Mouse (Mus musculus): ENCODE data around the gene Nup153. TPM values are rescaled to one million over a fixed set of nuclear protein-coding genes. Genes with fewer than 3 reads are reported as not detected.
A peak's percentile ranks its signal among the peaks of the same experiment; 100 is the strongest.

The Nup153 gene
- total RNA-seq, 2 experiments from 2014 or later, result 40.1 to 41.3 TPM

- DNase-seq (ENCODE audit: low spot score), result no peak
These were observed 2.3 kb upstream of the Nup153 start for GRCm38 (mm10) chr13:46729998-46730397.

DNA sequence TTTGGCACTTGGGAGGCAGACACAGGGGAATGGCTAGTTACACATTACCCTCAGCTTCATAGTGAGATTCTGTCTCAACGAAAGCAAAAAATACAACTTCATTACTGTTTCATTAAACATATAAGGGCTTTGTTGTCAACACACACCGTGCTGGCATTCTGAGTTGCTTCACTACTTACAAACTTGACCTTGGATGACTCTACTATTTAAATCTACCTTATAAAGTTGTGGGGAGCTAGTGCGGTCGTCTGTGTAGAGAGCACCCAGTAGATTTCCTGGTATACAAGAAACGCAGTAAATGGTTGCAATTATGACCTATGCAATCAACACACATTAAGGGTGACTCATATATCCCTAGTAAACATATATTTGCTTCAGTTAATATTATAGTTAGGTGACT, 671 bp upstream of the Nup153 start:
- DNase-seq (ENCODE audit: low spot score), result no peak

DNA sequence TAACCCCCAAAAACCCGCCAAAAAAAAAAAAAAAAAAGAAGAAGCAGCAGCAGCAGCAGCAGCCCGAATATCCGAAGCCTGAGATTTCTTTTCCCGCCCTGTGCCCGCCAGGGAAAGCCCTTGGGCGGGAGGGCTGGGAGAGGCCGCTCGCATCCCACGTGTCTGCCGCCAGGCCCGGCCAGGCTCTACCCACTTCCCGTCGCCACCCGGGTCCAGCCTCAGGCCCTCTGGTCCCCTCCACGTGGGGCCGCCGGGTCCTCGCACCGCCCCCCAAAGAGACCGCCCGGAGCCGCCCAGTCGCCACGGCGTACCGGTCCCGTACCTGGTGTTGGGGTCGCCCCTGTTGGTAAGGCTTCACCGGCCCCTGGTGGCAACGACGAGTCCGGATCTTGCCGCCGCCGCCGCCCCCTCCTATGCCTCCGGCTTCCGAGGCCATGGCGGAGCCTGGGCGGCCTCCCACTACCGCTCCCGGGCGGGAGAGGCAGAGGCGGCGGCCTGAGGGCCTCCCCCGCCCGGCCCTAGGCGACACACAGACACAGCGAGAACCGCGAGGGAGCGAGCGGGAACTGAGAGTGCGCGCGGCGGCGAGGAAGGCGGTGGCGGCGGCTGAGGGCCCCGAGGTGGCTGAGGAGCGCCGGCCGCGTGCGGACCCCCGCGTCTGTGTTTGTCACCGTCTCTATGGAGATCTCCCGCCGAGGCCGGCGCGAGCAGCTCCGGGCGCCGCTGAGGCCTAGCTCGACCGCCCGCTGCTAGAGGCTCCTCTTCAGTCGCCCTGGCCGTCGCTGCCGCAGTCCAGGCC, 503 bp downstream of the Nup153 start:
- peak; percentile 46 for DNase-seq (ENCODE audit: low spot score)

- no peak for DNase-seq (ENCODE audit: low spot score)
These were observed 1.3 kb downstream of the Nup153 start for GRCm38 (mm10) chr13:46726288-46727037.

DNA sequence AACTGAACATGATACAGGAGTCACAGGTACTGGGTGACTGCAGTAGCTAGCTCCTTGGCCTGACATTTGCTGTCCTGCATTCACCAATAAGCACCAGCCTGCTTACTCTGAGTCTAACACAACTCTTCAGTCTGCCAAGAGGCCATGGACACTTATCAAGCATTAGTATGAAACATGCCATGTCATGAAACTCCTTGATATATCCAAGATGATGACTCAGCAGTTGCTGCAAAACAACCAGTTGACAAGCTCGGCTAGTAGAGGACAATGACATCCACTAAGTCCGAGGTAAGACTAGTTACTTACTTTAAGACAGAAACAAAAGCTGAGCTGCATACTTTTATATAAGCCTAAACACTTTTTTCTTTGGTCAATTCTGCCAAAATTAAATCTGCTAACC, 2.5 kb downstream of the Nup153 start:
- DNase-seq (ENCODE audit: low spot score), result no peak

- DNase-seq (ENCODE audit: low spot score), result peak; percentile 33
These were observed 3.4 kb downstream of the Nup153 start for GRCm38 (mm10) chr13:46724371-46724770.

DNA sequence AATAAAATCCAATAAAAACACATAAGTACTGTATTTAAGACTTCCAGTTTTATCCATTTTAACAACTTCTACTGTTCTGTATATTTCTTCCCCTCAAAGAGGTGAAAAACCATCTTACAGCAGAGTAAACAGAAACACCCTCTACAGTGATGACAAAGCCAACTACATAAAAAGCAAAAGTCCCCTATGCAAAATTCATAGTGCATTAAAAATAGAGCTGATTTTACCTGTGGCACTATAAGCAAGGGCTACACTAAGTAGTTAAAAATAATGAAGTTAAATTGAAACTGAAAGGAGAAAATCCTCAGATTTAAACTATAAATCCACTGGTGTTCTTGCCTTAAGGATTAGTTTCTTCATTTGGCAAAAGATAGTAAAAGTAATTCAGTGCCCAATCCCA, 6.7 kb downstream of the Nup153 start:
- no peak for DNase-seq (ENCODE audit: low spot score)

DNA sequence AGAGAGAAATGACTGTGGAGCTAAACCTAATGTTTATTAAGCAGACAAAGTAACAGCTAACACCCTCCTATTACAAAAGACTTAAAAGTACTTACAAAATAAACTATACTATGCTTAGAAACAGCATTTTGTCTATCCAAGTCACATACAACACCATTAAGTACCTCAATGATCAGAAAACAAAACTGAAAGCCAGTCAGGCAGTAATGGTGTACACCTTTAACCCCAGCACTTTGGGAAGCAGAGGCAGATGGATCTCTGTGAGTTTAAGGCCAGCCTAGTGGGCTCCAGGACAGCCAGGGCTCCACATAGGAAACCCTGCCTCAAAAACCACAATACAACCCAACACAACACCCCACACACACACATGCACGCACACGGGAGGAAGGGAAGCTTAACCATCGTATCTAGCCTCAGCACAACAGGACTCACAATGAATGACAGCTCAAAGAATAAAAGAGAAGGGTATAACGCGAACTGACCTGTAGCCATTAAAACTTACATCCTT, 8.8 kb downstream of the Nup153 start:
- no peak for DNase-seq (ENCODE audit: low spot score)

DNA sequence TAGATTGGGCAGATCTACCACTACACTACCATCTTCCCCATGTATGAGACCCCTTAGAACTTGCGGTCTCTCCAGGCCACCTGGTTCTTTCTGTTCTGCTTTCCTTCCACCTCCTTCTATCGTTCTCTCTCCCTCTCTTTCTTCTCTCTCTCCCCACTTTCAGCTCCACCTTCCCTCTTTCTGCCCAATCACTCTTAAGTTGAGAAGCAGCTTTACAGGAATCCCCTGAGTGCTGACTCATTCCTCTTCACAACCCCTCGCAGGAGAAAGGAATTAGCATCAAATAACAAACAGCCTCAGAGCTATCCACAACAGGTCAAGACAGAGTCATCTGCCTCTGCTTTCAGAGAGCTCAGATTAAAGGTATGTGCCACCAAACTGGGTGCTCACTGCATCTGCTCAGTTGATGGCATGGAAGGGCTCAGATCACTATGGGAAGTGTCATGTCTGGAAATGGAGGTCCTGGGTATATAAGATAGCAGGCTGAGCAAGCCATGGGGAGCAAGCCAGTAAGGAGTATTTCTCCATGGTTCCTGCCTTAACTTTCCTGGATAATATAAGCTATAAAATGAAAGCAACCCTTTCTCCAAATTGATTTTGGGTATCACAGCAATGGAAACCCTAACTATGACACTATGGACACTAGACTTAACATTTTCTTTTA, 11.6 kb downstream of the Nup153 start:
- no peak for DNase-seq (ENCODE audit: low spot score)

DNA sequence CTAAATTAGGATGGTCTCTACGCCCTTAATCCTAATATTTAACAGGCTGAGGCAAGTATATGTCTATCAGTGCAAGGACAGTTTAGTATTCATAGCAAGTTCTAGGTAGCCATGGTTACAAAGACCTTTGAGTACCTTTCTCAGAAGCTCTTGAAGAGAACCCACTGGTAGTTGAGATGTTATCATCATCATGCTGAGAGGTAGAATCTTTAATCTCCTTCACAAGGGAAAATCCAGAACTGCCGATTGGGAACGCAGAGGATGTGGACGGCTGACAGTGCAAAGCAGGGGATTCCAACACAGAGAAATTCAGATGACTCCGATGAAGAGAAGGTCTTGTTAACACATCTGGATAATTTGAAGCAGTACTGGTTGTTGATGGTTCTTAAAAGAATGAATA, 14.3 kb downstream of the Nup153 start:
- DNase-seq (ENCODE audit: low spot score), result no peak

GRCm38 (mm10) chr13:46703138-46703537, 24.6 kb downstream of the Nup153 start:
- no peak for DNase-seq (ENCODE audit: low spot score)

GRCm38 (mm10) chr13:46701486-46701885, 26.3 kb downstream of the Nup153 start:
- no peak for DNase-seq (ENCODE audit: low spot score)

DNA sequence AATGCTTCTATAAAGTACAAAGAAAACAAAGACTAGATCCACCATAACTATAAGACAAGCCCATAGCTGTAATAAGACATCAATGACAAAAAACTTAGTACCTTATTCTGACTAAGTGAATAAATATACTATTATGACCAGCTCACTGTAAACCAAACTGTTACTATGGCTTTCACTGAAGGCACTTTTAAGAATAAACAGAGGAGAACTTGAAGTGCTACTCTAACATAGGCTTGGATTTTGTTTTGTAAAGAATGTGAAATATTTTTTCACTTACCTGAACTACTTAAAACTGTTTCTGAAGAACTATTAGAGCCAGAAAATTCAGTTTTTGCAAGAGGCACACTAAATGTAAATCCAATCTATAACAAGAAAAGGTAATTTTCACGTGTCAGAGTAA, 28.4 kb downstream of the Nup153 start:
- no peak for DNase-seq (ENCODE audit: low spot score)

DNA sequence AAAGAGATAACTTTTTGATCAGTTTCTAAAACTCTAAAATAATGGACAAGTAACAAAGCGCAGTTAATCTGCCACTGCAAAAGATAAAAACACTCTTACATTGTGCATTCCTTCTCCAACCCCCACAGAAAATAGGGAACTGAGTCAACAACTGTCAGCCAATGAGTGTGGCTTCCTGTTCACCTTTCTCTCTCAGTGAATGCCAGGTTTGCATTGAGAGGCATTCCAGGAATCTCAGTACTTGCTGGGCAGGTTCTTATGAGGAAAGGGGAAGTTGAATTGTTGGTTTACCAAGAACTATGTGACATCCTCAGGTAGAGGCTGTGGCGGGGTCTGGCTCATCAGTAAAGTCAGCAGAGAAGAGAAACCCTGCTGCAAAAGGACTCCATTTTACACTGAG, 31.0 kb downstream of the Nup153 start:
- no peak for DNase-seq (ENCODE audit: low spot score)

GRCm38 (mm10) chr13:46695932-46696331, 31.8 kb downstream of the Nup153 start:
- DNase-seq (ENCODE audit: low spot score), result no peak

- DNase-seq (ENCODE audit: low spot score), result no peak
These were observed 32.3 kb downstream of the Nup153 start for GRCm38 (mm10) chr13:46695296-46695908.

GRCm38 (mm10) chr13:46690559-46691241, 37.0 kb downstream of the Nup153 start:
- no peak for DNase-seq (ENCODE audit: low spot score)

DNA sequence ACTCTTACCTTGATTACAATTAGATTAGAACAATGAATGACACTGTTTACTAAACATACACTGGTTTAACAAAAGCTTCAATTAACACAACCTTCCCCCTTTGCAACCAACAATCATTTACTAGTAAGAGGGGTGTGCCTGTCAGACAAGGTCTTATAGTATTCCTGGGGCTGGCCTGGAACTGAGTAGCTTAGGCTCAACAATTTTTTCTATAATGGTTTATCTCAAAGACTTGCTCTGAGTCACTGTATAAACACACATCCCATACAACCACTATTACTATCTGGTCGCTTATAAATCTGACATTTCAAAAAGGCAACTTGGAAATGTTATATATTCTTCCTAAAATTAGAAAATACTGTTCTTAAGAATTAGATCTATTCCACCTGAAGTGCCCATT, 44.4 kb downstream of the Nup153 start:
- no peak for DNase-seq (ENCODE audit: low spot score)

GRCm38 (mm10) chr13:46682921-46683320, 44.8 kb downstream of the Nup153 start:
- DNase-seq (ENCODE audit: low spot score), result peak; percentile 17

GRCm38 (mm10) chr13:46677721-46678120, 50.0 kb downstream of the Nup153 start:
- no peak for DNase-seq (ENCODE audit: low spot score)

DNA sequence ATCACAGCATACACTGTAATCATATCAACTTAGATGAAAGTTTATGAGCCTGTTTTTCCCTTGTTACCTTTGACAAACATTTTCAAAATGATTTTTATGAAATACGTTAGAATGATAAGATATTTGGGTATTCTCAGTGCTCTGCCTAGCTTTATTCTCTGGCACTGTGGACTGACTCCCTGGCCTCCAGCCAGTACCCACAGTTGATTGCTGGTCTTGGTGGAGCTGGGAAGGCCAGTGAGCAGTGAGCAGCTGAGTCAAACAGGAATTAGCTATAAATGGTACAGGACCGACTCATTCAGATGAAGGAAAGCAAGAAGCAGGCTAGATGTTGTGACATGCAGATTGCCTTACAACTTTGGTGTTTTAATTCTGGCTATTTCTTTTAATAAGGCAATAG, 53.1 kb downstream of the Nup153 start:
- no peak for DNase-seq (ENCODE audit: low spot score)

Data from gastrocnemius, adult 18-20 months (tissue).